Mouse (Mus musculus) kidney, postnatal 0 days (tissue): Measurements from ENCODE around the gene Pigs. TPM values are rescaled to one million over a fixed set of nuclear protein-coding genes. Genes with fewer than 3 reads are reported as not detected.

Source experiments
- ATAC-seq: fragments of 200-750 bp; cut with Nextera tagmentation; replicated peaks from 2 replicates; pipeline ENCODE4 v1.8.0; 2017; ENCODE audit warnings: low read depth, moderate number of reproducible peaks, moderate TSS enrichment, moderate library complexity; ENCODE audit not compliant: low FRiP score
- DNase-seq: peaks from one replicate; pipeline ENCODE4 v3.0.0-alpha.2; 2016; ENCODE audit warnings: low spot score
- H3K27ac ChIP-seq: fragments of 300-500 bp; sonication (generic); 2 replicates; pipeline ENCODE4 v1.5.1; 2014; ENCODE audit warnings: mild to moderate bottlenecking
- H3K27me3 ChIP-seq: fragments of 300-500 bp; sonication (generic); 2 replicates; pipeline ENCODE4 v1.6.1; 2014; ENCODE audit warnings: low read length, mixed read lengths; ENCODE audit not compliant: insufficient read depth
- H3K36me3 ChIP-seq: fragments of 300-500 bp; sonication (generic); 2 replicates; pipeline ENCODE4 v1.6.1; 2014; ENCODE audit warnings: low read length, mixed read lengths; ENCODE audit not compliant: insufficient read depth
- H3K4me1 ChIP-seq: fragments of 300-500 bp; sonication (generic); replicated peaks from 2 replicates; pipeline ENCODE4 v1.6.1; 2014; ENCODE audit warnings: antibody characterized with exemption, low read length, mixed read lengths; ENCODE audit not compliant: insufficient read depth
- H3K4me2 ChIP-seq: fragments of 300-500 bp; sonication (generic); 2 replicates; pipeline ENCODE4 v1.6.1; 2014; ENCODE audit warnings: mild to moderate bottlenecking, low read length, moderate library complexity, mixed read lengths
- H3K4me3 ChIP-seq: fragments of 300-500 bp; sonication (generic); replicated peaks from 2 replicates; pipeline ENCODE4 v1.5.1; 2014; ENCODE audit warnings: low read depth, low read length
- H3K9ac ChIP-seq: fragments of 300-500 bp; sonication (generic); 2 replicates; pipeline ENCODE4 v1.6.1; 2014; ENCODE audit warnings: low read depth, low read length
- H3K9me3 ChIP-seq: fragments of 300-500 bp; sonication (generic); replicated peaks from 2 replicates; pipeline ENCODE4 v1.6.1; 2016; ENCODE audit warnings: low read length, inconsistent platforms, mixed read lengths
- CTCF ChIP-seq: IDR thresholded peaks from 2 replicates; pipeline ENCODE4 v1.5.1; 2016; ENCODE audit warnings: antibody characterized with exemption, low read depth, mild to moderate bottlenecking, moderate library complexity
- WGBS: fragments of 180-500 bp; shearing (Covaris S2); extraction: QIAGEN DNeasy Blood & Tissue Kit; methylation state at CpG from one replicate; pipeline ENCODE4 v1.1.7; 2014; 5-methylcytosine and 5-hydroxymethylcytosine counted together
- polyA plus RNA-seq: library from polyadenylated mRNA; unstranded; fragments of >200 nt; fragmentation: Nextera tagmentation; extraction: Ambion mirVana; gene quantifications from 2 replicates; pipeline ENCODE4 v1.2.1, GENCODE M21; 2015

Gene Pigs
- polyA plus RNA-seq, 1 experiment from 2014 or later = 67.5 TPM

GRCm38 (mm10) chr11:78344890-78345715, 16.9 kb downstream of the Pigs start:
- ATAC-seq = no peak
- peak; percentile 70 for DNase-seq
- no peak overlapping the region for H3K4me3 ChIP-seq
- peaks cover 11% of the 10 kb centered on the region; the same call in 1 of the 2 replicates for H3K4me1 ChIP-seq
- H3K9ac ChIP-seq = 0 out of 2 replicates have a peak overlapping the region, but pooled peaks have one; percentile 13
- 0 out of 2 replicates have a peak overlapping the region, but pooled peaks have one; percentile 19 for H3K27ac ChIP-seq
- H3K4me2 ChIP-seq = 0 out of 2 replicates have a peak overlapping the region, but pooled peaks have one; percentile 14
- H3K36me3 ChIP-seq = 0 out of 2 replicates have a peak, but pooled peaks cover 3% of the 10 kb centered on the region
- no peak for TF ChIP-seq CTCF
- H3K27me3 ChIP-seq = no peaks in the 10 kb centered on the region
- WGBS = 39% methylated on average over 8 of the region's 8 CpGs
- H3K9me3 ChIP-seq = no peaks in the 10 kb centered on the region

DNA sequence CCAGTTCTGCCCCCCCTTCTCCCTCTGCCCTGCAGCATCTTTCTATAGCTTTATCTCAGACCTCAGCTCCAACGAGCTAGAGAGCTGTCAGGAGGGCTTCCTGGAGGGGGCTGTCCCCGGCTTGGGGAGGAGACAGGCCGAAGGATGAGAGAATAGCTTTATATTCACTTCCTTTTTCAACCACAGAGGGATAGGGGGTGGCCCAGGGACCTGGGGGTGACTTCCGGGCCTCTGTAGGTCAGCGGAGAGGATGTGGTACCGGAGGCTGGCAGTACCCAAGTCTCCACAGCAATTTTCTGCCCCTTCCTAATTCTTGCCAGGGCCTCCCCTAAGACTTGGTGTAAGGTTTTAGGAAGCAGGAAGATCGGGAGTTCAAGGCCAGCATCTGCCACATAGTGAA, 17.6 kb downstream of the Pigs start:
- no peaks in the 10 kb centered on the region for H3K9me3 ChIP-seq
- DNase-seq = no peak
- WGBS = 83% methylated on average over 7 of the region's 7 CpGs
- H3K36me3 ChIP-seq = 0 out of 2 replicates have a peak, but pooled peaks cover 3% of the 10 kb centered on the region
- H3K9ac ChIP-seq = no peak overlapping the region
- ATAC-seq = no peak
- H3K27me3 ChIP-seq = no peaks in the 10 kb centered on the region
- peaks cover 11% of the 10 kb centered on the region; the same call in 1 of the 2 replicates for H3K4me1 ChIP-seq
- no peak for TF ChIP-seq CTCF
- H3K27ac ChIP-seq = no peak overlapping the region
- H3K4me3 ChIP-seq = no peak overlapping the region
- no peak overlapping the region for H3K4me2 ChIP-seq

GRCm38 (mm10) chr11:78346326-78347069, 18.3 kb downstream of the Pigs start:
- H3K9me3 ChIP-seq = no peaks in the 10 kb centered on the region
- no peak overlapping the region for H3K27ac ChIP-seq
- no peaks in the 10 kb centered on the region for H3K27me3 ChIP-seq
- no peak for TF ChIP-seq CTCF
- no peak for DNase-seq
- WGBS = 79% methylated on average over 6 of the region's 6 CpGs
- no peak overlapping the region for H3K4me2 ChIP-seq
- H3K4me3 ChIP-seq = no peak overlapping the region
- H3K36me3 ChIP-seq = 0 out of 2 replicates have a peak, but pooled peaks cover 3% of the 10 kb centered on the region
- ATAC-seq = no peak
- H3K9ac ChIP-seq = no peak overlapping the region
- H3K4me1 ChIP-seq = peaks cover 11% of the 10 kb centered on the region; the same call in 1 of the 2 replicates

GRCm38 (mm10) chr11:78347070-78347754, 19.0 kb downstream of the Pigs start:
- no peak overlapping the region for H3K9ac ChIP-seq
- 84% methylated on average over 10 of the region's 10 CpGs for WGBS
- peak; percentile 85 for DNase-seq
- no peaks in the 10 kb centered on the region for H3K27me3 ChIP-seq
- H3K4me1 ChIP-seq = peaks cover 11% of the 10 kb centered on the region; the same call in 1 of the 2 replicates
- no peaks in the 10 kb centered on the region for H3K9me3 ChIP-seq
- H3K36me3 ChIP-seq = 0 out of 2 replicates have a peak, but pooled peaks cover 3% of the 10 kb centered on the region
- H3K27ac ChIP-seq = no peak overlapping the region
- peak; percentile 89 for TF ChIP-seq CTCF
- ATAC-seq = no peak
- no peak overlapping the region for H3K4me3 ChIP-seq
- no peak overlapping the region for H3K4me2 ChIP-seq

DNA sequence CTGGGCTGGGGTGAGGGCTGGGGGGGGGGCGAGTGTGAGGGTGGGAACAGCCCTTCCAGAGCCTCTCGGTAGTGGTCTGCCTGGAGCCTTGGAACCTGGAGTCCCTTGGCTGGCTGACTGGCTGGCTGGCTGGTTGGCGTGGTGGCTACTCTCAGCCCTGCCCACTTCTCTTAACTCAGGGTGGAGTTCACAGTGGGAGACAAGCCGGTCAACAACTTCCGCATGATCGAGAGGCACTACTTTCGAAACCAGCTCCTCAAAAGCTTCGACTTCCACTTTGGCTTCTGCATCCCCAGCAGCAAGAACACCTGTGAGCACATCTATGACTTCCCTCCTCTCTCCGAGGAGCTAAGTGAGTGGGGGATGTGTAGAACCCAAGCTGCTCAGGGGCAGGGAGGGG, 19.7 kb downstream of the Pigs start:
- whole genome bisulfite sequencing = 76% methylated on average over 8 of the region's 9 CpGs
- Histone ChIP-seq H3K9me3 (no peaks in the 10 kb centered on the region), H3K27ac (no peak overlapping the region), H3K4me1 (peaks cover 11% of the 10 kb centered on the region; the same call in 1 of the 2 replicates), H3K4me2 (no peak overlapping the region), H3K9ac (no peak overlapping the region), H3K4me3 (no peak overlapping the region), H3K27me3 (no peaks in the 10 kb centered on the region), H3K36me3 (0 out of 2 replicates have a peak, but pooled peaks cover 3% of the 10 kb centered on the region)
- no peak for ATAC-seq
- TF ChIP-seq CTCF = no peak
- no peak for DNase-seq

DNA sequence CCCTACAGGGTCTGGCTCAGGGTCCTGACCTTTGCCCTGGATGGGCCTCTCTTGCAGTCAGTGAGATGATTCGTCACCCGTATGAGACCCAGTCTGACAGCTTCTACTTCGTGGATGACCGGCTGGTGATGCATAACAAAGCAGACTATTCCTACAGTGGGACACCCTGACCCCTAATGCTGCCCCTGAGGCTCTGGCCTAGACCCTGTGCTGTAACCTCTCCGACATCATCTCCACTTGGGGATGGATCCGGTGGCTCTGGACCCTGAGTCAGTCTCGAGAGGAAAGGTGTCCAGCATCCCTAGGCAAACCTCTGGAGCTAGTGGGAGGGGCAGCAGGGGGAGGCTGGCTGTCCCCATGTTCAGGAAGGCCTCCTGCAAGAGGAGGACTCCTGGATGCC, 20.3 kb downstream of the Pigs start:
- Histone ChIP-seq H3K9me3 (no peaks in the 10 kb centered on the region), H3K27me3 (no peaks in the 10 kb centered on the region), H3K4me1 (peaks cover 11% of the 10 kb centered on the region; the same call in 1 of the 2 replicates), H3K4me3 (no peak overlapping the region), H3K36me3 (0 out of 2 replicates have a peak, but pooled peaks cover 3% of the 10 kb centered on the region), H3K4me2 (no peak overlapping the region), H3K9ac (no peak overlapping the region), H3K27ac (no peak overlapping the region)
- WGBS = 48% methylated on average over 7 of the region's 7 CpGs
- no peak for ATAC-seq
- DNase-seq = no peak
- no peak for TF ChIP-seq CTCF
